Mouse (Mus musculus) lung, postnatal 0 days (tissue): ENCODE measurements around the gene Vac14.

Experiments
- CTCF ChIP-seq: IDR thresholded peaks from 2 replicates; pipeline ENCODE4 v1.5.1; 2016; ENCODE audit warnings: antibody characterized with exemption, mild to moderate bottlenecking
- EP300 ChIP-seq: IDR thresholded peaks from 2 replicates; pipeline ENCODE4 v1.6.1; 2016; ENCODE audit warnings: antibody characterized with exemption, mild to moderate bottlenecking, control low read depth

- TF ChIP-seq CTCF (no peak), EP300 (no peak)
Measured at GRCm38 (mm10) chr8:110767261-110767660, 148.9 kb downstream of the Vac14 start.
